In the genomic region with DNA sequence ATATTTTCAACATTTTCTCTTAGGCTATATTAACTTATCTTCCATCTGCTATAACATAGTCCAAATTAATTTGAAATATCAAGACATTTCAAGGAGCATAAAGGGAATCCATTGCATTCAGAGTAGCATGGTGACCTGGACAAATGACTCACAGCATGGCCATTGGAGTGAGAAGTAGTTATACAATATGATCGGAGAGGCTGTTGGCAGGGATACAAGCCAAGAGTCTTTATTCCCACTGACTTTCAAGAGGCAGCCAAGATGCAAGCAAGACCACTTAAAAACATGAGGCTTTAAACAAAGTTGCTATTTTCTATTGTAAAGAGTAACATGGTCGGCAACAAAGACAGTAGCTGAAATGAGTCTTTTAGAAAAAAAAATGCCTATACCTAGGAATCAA, we compare ENCODE assay signal across 13 mouse cellular contexts.
"Had no signal": no experiment of that assay in that cellular context is flagged by ENCODE, and none has a peak within 500 bp of the region (broad histone marks: within the 10 kb centered on the region; RNA-seq: fewer than 3 reads in every experiment).

No protein-coding gene starts in this region.

- DNase-seq: gastrocnemius, adult 2 months; gastrocnemius, postnatal 10 days; gastrocnemius, postnatal 25 days; heart, adult 2 months; heart, postnatal 10 days; heart, postnatal 4 days; kidney, adult 18-20 months; kidney, adult 8-10 months; kidney, postnatal 10 days; kidney, postnatal 25 days; kidney, postnatal 4 days; liver; liver, embryonic 13.5 days had no signal
